Mouse (Mus musculus) forebrain, embryonic 10.5 days (tissue): ENCODE data around the gene Zfp740. TPM values are rescaled to one million over a fixed set of nuclear protein-coding genes. Genes with fewer than 3 reads are reported as not detected.

Experiments
- DNase-seq: peaks from one replicate; pipeline ENCODE4 v3.0.0-alpha.2; 2017; ENCODE audit warnings: low spot score; ENCODE audit errors: extremely low spot score
- H3K27ac ChIP-seq: fragments of 300-500 bp; sonication (generic); 2 replicates; pipeline ENCODE4 v1.5.1; 2016; ENCODE audit warnings: mild to moderate bottlenecking
- H3K27me3 ChIP-seq: fragments of 300-500 bp; sonication (generic); 2 replicates; pipeline ENCODE4 v1.6.1; 2016; ENCODE audit warnings: mild to moderate bottlenecking; ENCODE audit not compliant: poor library complexity, severe bottlenecking
- H3K36me3 ChIP-seq: fragments of 300-500 bp; sonication (generic); replicated peaks from 2 replicates; pipeline ENCODE4 v1.6.1; 2016; ENCODE audit warnings: mild to moderate bottlenecking, moderate library complexity
- H3K4me1 ChIP-seq: fragments of 300-500 bp; sonication (generic); 2 replicates; pipeline ENCODE4 v1.6.1; 2016
- H3K4me3 ChIP-seq: fragments of 300-500 bp; sonication (generic); 2 replicates; pipeline ENCODE4 v1.5.1; 2016; ENCODE audit warnings: mild to moderate bottlenecking, moderate library complexity
- H3K9me3 ChIP-seq: fragments of 300-500 bp; sonication (generic); 2 replicates; pipeline ENCODE4 v1.6.1; 2016; ENCODE audit warnings: mild to moderate bottlenecking, moderate library complexity
- WGBS: fragments of 180-500 bp; shearing (Covaris S2); methylation state at CpG from one replicate; pipeline ENCODE4 v1.1.7; 2016; 5-methylcytosine and 5-hydroxymethylcytosine counted together
- polyA plus RNA-seq: library from polyadenylated mRNA; unstranded; fragments of >200 nt; fragmentation: Nextera tagmentation; extraction: Ambion mirVana; gene quantifications from 2 replicates; pipeline ENCODE4 v1.2.1, GENCODE M21; 2016

The Zfp740 gene
- polyA plus RNA-seq, 1 experiment from 2014 or later, result 71.7 TPM

- Histone ChIP-seq H3K4me3 (no peak overlapping the region), H3K36me3 (peaks cover 33% of the 10 kb centered on the region), H3K27ac (no peak overlapping the region), H3K4me1 (peaks cover 57% of the 10 kb centered on the region), H3K27me3 (peaks cover 43% of the 10 kb centered on the region), H3K9me3 (no peaks in the 10 kb centered on the region)
- 93% methylated on average over 14 of the region's 14 CpGs for WGBS
- no peak for DNase-seq
Measured at GRCm38 (mm10) chr15:102238543-102239259, 35.7 kb downstream of the Zfp740 start.

GRCm38 (mm10) chr15:102239260-102239590, 36.2 kb downstream of the Zfp740 start:
- no peaks in the 10 kb centered on the region for H3K9me3 ChIP-seq
- H3K4me1 ChIP-seq, result peaks cover 57% of the 10 kb centered on the region
- WGBS, result 14% methylated on average over 9 of the region's 9 CpGs
- no peak overlapping the region for H3K4me3 ChIP-seq
- peaks cover 48% of the 10 kb centered on the region for H3K27me3 ChIP-seq
- peak; percentile 81 for DNase-seq
- H3K27ac ChIP-seq, result no peak overlapping the region
- H3K36me3 ChIP-seq, result peaks cover 33% of the 10 kb centered on the region

GRCm38 (mm10) chr15:102239851-102240250, 36.8 kb downstream of the Zfp740 start:
- WGBS, result 83% methylated on average over 11 of the region's 11 CpGs
- no peaks in the 10 kb centered on the region for H3K9me3 ChIP-seq
- peaks cover 54% of the 10 kb centered on the region for H3K27me3 ChIP-seq
- H3K27ac ChIP-seq, result peak overlapping the region; percentile 48; the same call in 1 of the 2 replicates
- H3K4me3 ChIP-seq, result no peak overlapping the region
- H3K36me3 ChIP-seq, result peaks cover 32% of the 10 kb centered on the region
- H3K4me1 ChIP-seq, result peaks cover 57% of the 10 kb centered on the region
- DNase-seq, result no peak

GRCm38 (mm10) chr15:102240607-102241006, 37.6 kb downstream of the Zfp740 start:
- 85% methylated on average over 4 of the region's 4 CpGs for WGBS
- no peak for DNase-seq
- H3K9me3 ChIP-seq, result no peaks in the 10 kb centered on the region
- H3K36me3 ChIP-seq, result peaks cover 25% of the 10 kb centered on the region
- no peak overlapping the region for H3K27ac ChIP-seq
- peaks cover 57% of the 10 kb centered on the region for H3K4me1 ChIP-seq
- no peak overlapping the region for H3K4me3 ChIP-seq
- H3K27me3 ChIP-seq, result peaks cover 62% of the 10 kb centered on the region

- no peak for DNase-seq
- Histone ChIP-seq H3K27ac (peak overlapping the region; percentile 57), H3K36me3 (peaks cover 18% of the 10 kb centered on the region), H3K9me3 (no peaks in the 10 kb centered on the region), H3K4me1 (peaks cover 70% of the 10 kb centered on the region), H3K27me3 (peaks cover 81% of the 10 kb centered on the region), H3K4me3 (peak overlapping the region; percentile 69; the same call in 1 of the 2 replicates)
- WGBS, result 28% methylated on average over 12 of the region's 12 CpGs
Measured at GRCm38 (mm10) chr15:102242404-102243228, 39.6 kb downstream of the Zfp740 start.

GRCm38 (mm10) chr15:102243229-102244190, 40.5 kb downstream of the Zfp740 start:
- peak overlapping the region; percentile 69 for H3K4me3 ChIP-seq
- H3K27ac ChIP-seq, result peak overlapping the region; percentile 57
- 9% methylated on average over 22 of the region's 22 CpGs for WGBS
- H3K4me1 ChIP-seq, result peaks cover 79% of the 10 kb centered on the region
- H3K27me3 ChIP-seq, result peaks cover 90% of the 10 kb centered on the region
- H3K36me3 ChIP-seq, result peaks cover 12% of the 10 kb centered on the region
- DNase-seq, result no peak
- no peaks in the 10 kb centered on the region for H3K9me3 ChIP-seq

- Histone ChIP-seq H3K27ac (peak overlapping the region; percentile 87), H3K27me3 (peaks cover 96% of the 10 kb centered on the region), H3K4me3 (peak overlapping the region; percentile 69), H3K36me3 (peaks cover 9% of the 10 kb centered on the region), H3K4me1 (peaks cover 83% of the 10 kb centered on the region), H3K9me3 (no peaks in the 10 kb centered on the region)
- 8% methylated on average over 19 of the region's 19 CpGs for WGBS
- no peak for DNase-seq
Measured at GRCm38 (mm10) chr15:102244306-102245191, 41.5 kb downstream of the Zfp740 start.

GRCm38 (mm10) chr15:102245461-102245881, 42.4 kb downstream of the Zfp740 start:
- no peaks in the 10 kb centered on the region for H3K9me3 ChIP-seq
- 3% methylated on average over 14 of the region's 14 CpGs for WGBS
- H3K27ac ChIP-seq, result peak overlapping the region; percentile 87
- H3K4me3 ChIP-seq, result peak overlapping the region; percentile 69
- peaks cover 99% of the 10 kb centered on the region for H3K27me3 ChIP-seq
- H3K36me3 ChIP-seq, result peaks cover 4% of the 10 kb centered on the region
- DNase-seq, result no peak
- H3K4me1 ChIP-seq, result peaks cover 89% of the 10 kb centered on the region

- peak overlapping the region; percentile 87 for H3K27ac ChIP-seq
- no peaks in the 10 kb centered on the region; the same call in 1 of the 2 replicates for H3K36me3 ChIP-seq
- peaks cover 99% of the 10 kb centered on the region for H3K27me3 ChIP-seq
- H3K4me3 ChIP-seq, result peak overlapping the region; percentile 69
- WGBS, result under 1% methylated on average over 40 of the region's 44 CpGs
- H3K9me3 ChIP-seq, result no peaks in the 10 kb centered on the region
- DNase-seq, result peak; percentile 75
- H3K4me1 ChIP-seq, result peaks cover 90% of the 10 kb centered on the region
Measured at GRCm38 (mm10) chr15:102245891-102246741, 43.1 kb downstream of the Zfp740 start.

GRCm38 (mm10) chr15:102246866-102247251, 43.8 kb downstream of the Zfp740 start:
- Histone ChIP-seq H3K4me1 (peaks cover 97% of the 10 kb centered on the region), H3K27me3 (peaks cover 98% of the 10 kb centered on the region), H3K27ac (peak overlapping the region; percentile 87), H3K4me3 (peak overlapping the region; percentile 69), H3K36me3 (no peaks in the 10 kb centered on the region; the same call in 1 of the 2 replicates), H3K9me3 (no peaks in the 10 kb centered on the region)
- WGBS, result under 1% methylated on average over 35 of the region's 35 CpGs
- DNase-seq, result peak; percentile 88
